Mouse (Mus musculus): ENCODE data around the gene Mvp.
A peak's percentile ranks its signal among the peaks of the same experiment; 100 is the strongest.

Mvp gene

DNA sequence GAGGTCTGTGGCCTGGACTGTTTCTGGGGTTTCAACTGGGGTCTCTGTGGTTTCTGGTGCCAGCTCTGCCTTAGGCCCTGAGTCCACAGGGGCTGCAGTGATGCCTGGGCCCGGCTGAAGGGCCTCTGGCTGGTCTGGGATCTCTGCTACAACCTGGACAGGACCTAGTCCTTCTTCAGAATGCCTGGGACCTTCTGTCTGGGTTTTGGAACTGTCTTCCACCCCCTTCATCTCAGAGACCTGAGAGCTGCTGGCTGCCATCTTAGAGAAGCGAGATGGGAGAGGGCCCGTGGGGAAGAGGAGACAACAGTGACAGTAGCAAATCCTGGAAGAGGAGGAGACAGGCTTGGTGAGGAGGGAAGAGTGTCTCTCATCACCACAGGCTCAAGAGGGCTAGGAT lies 5.6 kb upstream of the Mvp start:
- DNase-seq (ENCODE audit: low read depth in 1 of 2, low spot score in 2 of 2), result no peak

DNA sequence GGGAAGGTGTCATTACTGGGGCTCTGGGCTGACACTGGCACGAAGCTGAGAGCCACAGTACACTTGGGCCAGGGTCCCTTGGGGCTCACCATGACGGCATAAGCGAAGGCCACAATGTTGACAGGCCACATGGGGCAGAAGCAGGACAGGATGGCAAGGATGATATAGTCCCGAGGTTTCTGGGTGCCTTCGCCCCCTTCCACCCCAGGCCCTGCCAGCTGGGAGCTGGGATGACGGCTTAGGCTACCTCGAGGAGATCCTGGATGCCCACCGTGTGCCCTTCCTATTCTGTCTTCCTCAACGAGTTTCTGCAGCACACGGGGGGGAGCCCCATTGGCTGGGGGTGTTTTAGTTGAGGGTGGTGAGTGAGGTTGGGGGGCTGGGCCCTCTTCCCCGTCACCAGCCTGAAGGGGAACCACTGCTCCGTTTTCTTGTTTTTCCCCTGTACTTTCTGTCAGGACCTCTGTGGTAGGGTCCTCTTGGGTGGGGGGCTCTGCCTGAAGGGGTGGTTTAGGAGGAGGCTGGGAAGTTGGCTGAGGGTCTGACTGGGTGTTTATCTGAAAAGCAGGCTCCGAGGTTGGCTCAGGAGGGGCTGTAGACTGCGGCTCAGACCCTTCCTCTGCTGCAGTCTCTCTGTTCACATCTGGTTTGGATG lies 5.0 kb upstream of the Mvp start:
- DNase-seq (ENCODE audit: low read depth in 1 of 2, low spot score in 2 of 2), result no peak

DNA sequence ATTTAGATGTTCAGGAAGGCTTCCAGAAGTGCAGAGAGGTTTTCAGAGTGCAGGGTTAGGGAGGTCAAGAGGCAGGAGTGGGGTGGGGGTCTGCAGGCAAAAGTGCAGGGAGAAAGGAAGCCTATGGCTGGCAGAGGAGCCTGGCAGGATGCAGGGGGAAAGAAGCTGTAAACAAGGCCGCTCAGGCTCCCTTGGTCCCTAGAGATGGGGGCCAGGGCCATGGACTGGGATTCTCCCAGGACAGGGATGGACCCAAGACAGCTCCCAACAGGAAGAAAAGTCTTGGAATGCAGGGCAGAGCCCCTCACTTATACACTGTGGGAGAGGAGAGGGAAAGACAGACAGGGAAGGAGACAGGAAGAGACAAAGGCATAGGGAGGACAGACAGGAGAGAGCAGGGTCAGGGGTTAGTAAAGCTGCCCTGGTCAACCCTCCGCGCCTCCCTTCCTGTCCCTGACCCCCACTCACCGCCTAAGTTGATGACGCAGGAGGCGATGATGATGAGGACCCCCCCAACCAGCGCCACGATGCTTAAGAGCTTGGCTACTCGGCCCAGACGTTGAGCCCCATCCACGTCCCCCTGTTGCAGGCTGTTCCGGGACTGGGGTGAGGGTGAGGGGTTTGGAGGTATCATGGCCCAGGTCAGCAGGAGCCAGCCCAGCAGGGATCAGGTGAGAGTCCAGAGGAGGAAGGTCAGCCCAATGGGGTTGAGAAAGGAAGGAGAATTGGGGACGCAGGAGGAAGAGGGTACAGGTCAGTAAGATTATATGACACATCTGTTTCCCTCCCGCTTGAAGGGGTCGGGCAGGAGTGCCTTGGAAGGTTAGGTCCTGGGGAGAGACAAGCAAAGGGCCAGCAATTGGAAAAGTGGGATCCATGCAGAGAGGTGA lies 4.2 kb upstream of the Mvp start:
- no peak for DNase-seq (ENCODE audit: low read depth in 1 of 2, low spot score in 2 of 2)

DNA sequence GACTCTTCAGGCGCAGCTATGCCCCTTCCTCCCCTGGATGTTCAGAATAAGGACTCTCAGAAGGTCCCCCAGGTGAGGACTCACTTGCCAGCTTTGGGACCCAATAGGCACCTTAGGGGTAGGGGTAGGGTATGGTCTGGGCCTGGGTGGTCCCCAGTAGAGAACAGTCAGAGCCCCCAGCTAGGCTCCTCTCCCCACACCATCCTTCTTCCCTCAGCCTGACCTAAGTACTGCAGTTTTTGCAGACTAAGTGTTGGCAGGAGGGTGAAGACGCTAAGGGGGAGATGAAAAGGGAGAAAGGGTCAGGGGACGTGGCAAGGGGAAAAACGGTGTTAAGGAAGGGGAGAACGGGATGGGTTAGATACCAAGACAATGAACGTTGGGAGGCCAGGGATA lies 3.5 kb upstream of the Mvp start:
- DNase-seq (ENCODE audit: low read depth in 1 of 2, low spot score in 2 of 2), result no peak

DNA sequence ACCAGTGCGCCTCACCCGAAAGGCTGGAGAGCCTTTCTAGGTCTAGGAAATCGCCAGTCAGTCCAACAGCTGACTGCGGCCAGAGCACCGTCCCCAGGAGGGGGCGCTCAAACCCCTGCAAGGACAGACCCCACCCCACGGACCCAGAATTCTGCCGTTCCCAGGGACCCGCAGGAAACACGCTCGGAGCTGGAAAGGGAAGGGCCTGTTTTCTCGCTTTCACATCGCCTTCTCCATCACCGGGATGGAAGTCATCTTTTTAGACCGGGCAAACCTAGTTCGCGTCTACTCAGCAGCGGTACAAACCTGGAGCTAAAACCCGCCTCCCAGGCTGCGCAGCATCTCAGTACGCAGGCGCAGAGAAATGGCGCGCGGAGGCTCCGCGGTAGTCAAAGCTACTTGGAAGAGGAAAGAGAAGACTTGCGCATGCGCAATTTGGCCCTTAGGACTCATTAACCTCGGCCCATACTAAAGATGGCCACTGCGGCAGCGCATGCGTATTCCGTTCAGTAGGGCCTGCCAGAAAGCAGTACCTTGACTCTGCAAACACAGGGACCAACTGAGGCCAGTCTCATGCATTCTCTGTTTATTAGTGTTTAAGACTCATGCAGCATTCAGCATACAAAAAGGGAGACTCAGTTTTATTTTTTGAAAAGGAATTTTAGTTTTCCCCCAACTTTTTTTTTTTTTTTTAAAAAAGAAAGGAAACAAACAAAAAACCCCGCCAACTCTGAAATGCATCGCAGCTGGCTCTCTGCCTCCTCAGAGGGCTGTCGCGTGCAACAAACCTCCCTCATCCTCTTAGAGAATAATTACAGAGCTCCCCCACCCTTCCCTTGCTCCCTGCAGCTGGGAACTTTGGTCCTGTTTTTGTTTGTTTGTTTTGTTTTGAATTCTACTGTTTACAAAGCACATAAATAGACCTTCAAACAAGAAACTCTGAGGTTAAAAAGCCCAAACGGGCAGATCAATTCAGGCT lies 2.8 kb upstream of the Mvp start, which contains the start of gene Pagr1a:
TSS of gene Pagr1a (minus strand) at position 382 of the 979 bp plus-strand sequence.
- DNase-seq (ENCODE audit: low read depth in 1 of 2, low spot score in 2 of 2), result peak; percentile 90 to 93

DNA sequence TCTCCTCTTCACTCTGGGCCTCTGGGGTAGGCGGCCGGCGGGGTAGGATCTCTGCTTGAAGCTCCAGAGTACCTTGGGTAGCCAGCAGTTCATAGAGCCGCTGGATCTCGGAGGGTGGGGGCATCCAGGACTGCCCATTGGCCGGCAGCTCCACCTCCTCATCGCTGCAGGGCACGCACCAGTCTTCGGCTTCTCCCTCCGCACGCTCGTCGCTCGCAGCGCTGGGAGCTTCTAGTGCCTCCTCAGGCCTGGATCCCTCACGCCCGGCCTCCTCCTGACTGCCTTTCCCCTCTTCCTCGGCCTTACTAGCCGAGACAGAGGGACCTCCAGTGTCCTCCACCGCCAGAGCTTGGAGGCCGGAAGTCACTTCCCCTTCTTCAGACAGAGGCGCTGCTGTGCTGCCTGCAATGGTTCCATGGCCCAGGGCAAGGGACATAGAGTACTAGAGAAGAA lies 2.1 kb upstream of the Mvp start:
- DNase-seq (ENCODE audit: low read depth in 1 of 2, low spot score in 2 of 2), result peak in 1 of 2 experiments; percentile 28

DNA sequence TGATC lies 1.9 kb upstream of the Mvp start, which contains the start of gene Pagr1b:
TSS of gene Pagr1b (minus strand) at position 4 of the 5 bp plus-strand sequence.
- DNase-seq (ENCODE audit: low read depth in 1 of 2, low spot score in 2 of 2), result no peak

DNA sequence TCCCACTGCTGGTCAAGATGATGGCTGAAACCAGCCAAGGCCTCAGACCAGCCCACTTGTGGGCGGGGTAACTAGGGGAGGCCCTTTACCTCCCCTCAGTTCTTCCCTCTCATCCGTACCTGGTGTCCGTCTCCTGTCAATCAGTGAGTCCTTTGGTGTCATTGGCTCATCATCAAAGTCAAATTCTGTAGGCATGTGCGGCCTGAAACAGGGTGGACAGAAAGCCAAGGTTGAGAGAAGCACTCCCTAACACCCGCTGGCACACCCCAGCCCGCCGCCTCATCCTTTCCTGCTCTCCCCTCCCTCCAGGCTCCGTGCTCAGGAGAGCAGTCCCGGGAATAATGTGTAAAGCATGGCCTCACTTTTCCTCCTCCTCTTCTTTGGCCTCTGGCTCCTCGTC lies 1.7 kb upstream of the Mvp start:
- no peak for DNase-seq (ENCODE audit: low read depth in 1 of 2, low spot score in 2 of 2)

DNA sequence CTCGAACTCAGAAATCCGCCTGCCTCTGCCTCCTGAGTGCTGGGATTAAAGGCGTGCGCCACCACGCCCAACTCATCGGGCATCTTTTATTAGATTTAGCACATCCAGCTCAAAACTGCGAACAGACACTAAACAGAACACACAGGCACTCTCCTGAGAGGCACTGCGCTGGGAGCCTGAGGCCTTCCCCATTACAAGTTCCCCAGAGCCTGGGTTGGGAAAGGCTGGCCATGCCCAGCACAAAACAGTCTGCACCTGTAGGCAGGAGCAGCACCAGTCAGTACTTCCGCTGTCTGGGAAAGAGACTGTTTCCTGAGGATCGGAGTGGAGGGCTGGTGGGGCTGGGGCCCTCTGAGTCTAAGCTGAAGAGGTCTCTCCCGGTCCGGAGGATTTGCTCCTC lies 572 bp upstream of the Mvp start:
- DNase-seq (ENCODE audit: low read depth in 1 of 2, low spot score in 2 of 2), result no peak

DNA sequence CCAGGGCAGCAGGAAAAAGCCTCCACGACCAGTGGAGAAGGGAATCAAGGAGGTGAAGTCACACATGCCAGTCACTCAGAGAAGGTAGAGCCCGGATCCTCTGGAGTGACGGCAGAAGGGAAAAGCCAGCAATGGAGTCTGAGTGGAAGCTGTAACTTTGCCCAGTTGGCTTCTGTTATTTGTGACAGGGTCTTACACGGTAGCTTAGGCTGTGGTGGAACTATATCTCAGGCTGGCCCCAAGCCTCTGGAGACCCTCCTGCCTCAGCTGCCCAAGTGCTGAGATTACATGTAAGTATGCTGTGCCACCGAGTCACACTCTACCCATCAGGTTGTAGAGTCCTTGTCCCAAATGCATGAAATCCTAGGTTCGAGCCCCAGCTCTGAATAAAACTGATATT lies 1.0 kb downstream of the Mvp start:
- DNase-seq (ENCODE audit: low read depth in 1 of 2, low spot score in 2 of 2), result no peak

DNA sequence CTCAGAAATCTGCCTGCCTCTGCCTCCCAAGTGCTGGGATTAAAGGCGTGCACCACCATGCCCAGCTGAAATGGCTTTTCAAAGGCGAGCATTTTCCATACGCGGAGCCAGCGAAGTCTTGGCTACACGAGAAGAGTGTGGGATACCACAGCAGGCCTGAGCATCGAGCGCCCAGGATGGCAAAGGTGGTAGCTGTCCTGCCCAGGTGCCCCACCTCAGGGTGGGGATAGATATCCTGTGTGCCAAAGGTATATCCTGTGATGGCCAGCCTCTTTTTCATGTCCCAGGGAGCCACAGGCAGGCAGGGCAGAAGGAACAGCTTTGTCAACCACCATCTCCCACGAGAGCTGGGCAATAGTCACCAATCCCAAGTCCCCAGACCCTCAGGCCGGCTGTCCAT lies 1.6 kb downstream of the Mvp start:
- DNase-seq (ENCODE audit: low read depth in 1 of 2, low spot score in 2 of 2), result no peak

DNA sequence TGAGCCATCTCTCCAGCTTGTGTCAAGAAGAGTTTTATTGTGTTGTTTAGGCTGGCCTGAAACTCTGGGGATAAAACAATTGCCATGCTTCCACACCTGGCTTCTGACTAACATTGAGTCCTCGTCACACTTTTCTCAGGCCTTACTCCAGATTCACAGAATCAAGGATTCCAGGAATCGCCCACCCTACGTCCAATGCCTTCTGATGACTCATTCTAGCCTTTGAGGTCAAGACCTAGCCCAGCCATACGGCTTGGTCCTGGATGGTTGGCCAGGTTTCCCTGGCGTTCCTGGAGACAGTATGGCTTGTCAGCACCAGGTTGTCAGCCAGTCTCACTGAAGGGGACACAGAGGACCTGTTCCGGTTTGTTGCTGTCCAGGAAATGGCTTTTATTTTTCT lies 2.0 kb downstream of the Mvp start:
- no peak for DNase-seq (ENCODE audit: low read depth in 1 of 2, low spot score in 2 of 2)

DNA sequence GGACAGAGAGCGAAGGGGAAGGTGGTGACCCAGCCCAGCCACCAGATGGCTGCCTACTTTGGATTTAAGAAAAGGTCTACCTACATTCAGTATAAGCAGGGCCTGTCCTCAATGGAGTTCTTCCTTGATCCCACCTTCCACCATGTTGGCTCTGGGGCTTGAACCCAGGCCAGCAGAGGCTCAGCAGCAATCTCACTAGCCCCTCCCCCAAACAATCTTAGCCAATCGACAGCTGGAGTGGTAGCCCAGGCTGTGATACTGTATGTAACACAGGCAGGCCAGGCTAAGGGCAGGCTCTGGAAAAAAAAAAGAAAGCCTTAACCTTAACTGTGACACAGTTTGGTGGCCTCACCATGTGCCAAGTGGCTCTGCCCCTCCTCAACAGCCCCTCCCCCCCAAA lies 2.7 kb downstream of the Mvp start:
- no peak for DNase-seq (ENCODE audit: low read depth in 1 of 2, low spot score in 2 of 2)

DNA sequence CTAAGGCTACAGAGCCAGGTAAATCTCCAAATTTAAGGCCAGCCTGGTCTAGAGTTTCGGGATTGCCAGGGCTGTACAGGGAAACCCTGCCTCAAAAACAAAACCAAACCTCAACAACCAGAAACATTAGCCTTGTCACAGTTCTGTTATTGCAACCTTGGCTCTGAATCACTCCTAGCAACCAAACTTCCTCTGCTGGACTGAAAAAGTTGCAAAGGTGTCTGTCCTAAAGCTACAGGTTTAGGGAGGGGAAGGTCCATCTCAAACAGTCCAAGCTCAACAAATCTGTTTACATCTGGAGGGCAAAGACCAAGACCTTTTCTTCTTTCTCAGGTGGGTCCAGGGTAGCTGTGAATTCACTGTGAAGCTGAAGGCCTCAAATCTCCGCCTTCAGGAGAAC lies 3.4 kb downstream of the Mvp start:
- DNase-seq (ENCODE audit: low read depth in 1 of 2, low spot score in 2 of 2), result no peak

DNA sequence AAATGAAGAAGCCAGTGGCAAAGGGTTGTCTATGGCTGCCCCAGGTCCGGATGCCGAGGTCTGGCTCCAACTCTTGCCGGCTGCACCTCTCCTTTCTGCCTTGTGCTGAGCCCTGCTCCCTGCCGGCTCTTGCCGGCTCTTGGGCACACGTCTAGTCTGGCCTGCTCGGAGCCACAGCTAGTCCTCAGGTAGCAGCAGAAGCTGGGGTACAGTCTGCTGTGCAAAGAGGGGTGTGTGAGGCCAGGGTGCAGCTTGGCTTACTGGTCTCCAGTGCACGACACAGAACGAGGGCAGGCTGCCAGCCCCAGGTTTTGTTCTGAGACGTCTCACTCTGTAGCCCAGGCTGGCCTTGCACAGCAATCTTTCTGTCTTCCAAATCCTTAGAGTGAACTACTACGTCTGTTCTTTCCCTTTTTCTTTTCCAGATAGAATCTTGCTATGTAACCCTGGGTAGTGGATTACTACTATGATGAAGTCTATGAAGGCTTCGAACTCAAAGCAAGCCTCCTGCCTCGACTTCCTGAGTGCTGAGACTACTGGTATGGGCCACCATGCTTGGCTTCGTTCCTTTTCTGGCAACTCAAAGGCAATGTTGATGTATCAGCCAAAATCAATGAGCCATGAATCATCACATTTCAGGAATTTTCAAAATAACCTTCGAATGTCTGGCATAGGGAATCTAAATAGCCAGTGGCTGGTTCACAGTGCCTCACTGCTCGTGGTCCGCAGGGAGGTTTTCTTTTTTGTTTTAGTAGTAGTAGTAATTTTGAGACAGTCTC lies 4.9 kb downstream of the Mvp start:
- DNase-seq (ENCODE audit: low read depth in 1 of 2, low spot score in 2 of 2), result no peak

DNA sequence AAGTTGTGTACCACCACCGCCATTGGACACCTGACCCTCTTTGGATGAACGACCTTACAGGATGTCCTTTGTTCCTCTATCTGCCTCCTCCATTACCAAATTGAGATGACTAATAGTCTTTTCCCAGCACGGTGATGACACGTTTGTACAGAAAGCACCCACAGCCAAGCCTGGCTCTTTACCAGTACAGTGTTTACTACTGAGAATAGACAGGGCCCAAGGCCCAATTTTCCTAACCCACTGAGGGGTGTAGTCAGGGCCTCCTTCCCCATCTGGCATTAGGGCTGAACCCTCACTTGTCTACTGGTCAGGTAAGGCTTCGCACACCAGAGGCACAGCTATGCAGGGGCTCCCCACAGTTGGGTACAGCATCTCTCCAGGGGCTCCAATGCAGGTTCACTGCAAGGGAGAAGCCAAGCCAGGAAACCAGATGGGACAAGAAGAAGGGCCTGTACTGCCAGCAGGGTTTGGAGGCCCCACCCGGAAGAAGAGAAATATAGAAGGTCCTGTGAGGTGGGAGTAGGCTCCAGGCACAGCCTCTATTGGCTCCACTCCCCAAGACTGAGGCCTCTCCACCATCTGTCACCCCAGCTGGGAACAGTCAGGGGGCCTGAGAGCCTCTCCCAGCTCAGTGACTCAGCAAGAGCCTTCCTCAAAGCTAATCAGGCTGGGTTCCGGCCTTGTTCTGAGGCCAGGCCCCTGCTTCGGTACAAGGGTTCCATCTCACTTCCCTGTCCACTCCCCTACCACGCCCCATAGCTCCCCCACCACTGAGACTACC lies 6.0 kb downstream of the Mvp start:
- DNase-seq (ENCODE audit: low read depth in 1 of 2, low spot score in 2 of 2), result peak; percentile 64 to 73

DNA sequence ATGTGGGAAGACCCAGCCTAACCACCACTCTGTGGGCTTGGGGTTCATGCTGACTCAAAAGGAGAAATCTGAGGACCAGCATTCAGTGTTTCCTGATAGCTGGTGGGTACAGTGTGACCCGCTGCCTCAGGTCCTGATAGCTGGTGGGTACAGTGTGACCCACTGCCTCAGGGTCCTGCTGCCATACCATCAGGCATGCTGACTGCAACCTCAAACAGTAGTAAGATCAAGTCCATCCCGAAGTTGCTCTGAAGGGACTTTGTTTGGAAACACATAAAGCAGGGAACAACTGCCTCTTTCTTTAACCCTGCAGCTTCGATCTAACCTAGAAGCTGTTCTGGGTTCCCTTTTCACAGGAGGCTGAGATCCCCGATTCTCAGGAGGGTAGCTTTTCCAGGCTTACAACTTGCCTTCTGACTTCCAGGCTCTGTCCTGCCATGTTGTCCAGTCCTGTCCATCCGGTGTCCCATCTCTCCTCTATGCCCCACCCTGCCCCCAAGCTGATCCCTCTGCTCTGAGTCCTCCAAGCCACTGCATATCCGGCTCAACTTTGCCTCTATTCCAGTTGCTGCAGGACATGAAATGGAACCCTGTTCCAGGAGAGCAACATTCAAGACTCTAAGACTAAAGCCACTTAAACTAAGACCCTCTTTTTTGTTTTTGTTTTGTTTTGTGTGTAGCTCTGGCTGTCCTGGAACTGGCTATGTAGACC lies 7.0 kb downstream of the Mvp start:
- DNase-seq (ENCODE audit: low read depth in 1 of 2, low spot score in 2 of 2), result no peak

DNA sequence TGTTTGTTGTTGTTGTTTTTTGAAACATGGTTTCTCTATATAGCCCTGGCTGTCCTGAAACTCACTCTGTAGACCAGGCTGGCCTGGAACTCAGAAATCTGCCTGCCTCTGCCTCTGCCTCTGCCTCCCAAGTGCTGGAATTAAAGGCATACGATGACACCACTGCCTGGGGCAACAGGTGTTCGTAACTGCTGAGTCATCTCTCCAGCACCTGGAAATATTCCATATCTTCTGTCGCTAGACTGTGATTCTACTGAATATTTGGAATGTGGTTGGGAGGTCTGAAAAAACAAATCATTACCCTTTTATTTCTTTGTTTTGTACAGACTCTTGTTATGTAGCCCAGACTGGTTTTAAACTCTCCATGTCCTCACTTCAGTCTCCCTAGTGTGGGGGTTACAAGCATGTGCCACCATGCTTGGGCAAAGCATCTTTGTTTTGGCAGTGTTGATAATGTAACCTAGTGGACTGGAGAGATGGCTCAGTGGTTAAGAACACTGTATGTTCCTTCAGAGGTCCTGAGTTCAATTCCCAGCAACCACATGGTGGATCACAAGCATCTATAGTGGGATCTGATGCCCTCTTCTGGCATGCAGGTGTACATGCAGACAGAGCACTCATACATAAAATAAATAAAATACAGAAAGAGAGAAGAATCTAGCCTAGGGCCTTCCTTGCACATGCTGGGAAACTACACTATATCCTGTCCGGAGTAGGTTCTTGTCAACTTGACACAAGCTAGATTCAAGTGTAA lies 10.1 kb downstream of the Mvp start:
- DNase-seq (ENCODE audit: low read depth in 1 of 2, low spot score in 2 of 2), result no peak

DNA sequence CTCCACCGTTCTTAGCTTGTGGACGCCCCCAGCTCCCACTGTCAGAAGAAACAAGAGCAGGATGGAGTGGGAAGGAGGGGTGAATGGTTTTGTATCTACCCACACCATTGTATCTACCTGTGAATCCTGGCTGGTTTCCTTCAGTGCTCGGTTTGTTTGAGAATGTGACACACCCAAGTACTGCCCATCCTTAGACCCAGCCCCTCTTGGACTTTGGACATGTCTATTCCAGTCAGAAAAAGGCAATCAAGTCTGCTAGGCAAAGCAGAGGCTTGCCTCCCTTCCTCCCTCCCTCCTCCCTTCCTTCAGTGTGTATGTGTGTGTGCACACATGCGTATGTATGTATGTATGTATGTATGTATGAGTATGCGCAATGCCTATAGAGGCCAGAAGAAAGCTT lies 10.8 kb downstream of the Mvp start:
- DNase-seq (ENCODE audit: low read depth in 1 of 2, low spot score in 2 of 2), result no peak
